Mouse (Mus musculus) C2C12 (cell line): ENCODE data around the gene Gm281. TPM values are rescaled to one million over a fixed set of nuclear protein-coding genes. Genes with fewer than 3 reads are reported as not detected.

ENCODE experiments used
- H3K27me3 ChIP-seq: one replicate; pipeline ENCODE4 v1.6.1; 2011; ENCODE audit not compliant: control insufficient read depth, insufficient read depth, insufficient read length
- H3K36me3 ChIP-seq: one replicate; pipeline ENCODE4 v1.6.1; 2011; ENCODE audit not compliant: control insufficient read depth, insufficient read depth
- H3K4me3 ChIP-seq: one replicate; pipeline ENCODE4 v1.5.1; 2011; ENCODE audit warnings: mild to moderate bottlenecking, control low read depth; ENCODE audit not compliant: poor library complexity, insufficient read depth, severe bottlenecking
- H3K79me2 ChIP-seq: one replicate; pipeline ENCODE4 v1.6.1; 2011; ENCODE audit not compliant: control insufficient read depth, insufficient read depth
- H3K79me3 ChIP-seq: one replicate; pipeline ENCODE4 v1.6.1; 2011; ENCODE audit warnings: low read depth, control low read depth
- H3ac ChIP-seq: one replicate; pipeline ENCODE3; 2011; ENCODE audit warnings: low read depth; ENCODE audit not compliant: control insufficient read depth, insufficient read length
- CEBPB ChIP-seq: IDR thresholded peaks from one replicate; pipeline ENCODE4 v1.6.1; 2011; ENCODE audit warnings: low read depth, mild to moderate bottlenecking, control low read depth, moderate library complexity
- CTCF ChIP-seq: IDR thresholded peaks from one replicate; pipeline ENCODE4 v1.5.1; 2011; ENCODE audit not compliant: control insufficient read depth, insufficient read depth, insufficient read length
- FOSL1 ChIP-seq: IDR thresholded peaks from one replicate; pipeline ENCODE4 v1.8.0; 2011; ENCODE audit warnings: mild to moderate bottlenecking, low read length; ENCODE audit not compliant: poor library complexity, insufficient read depth, severe bottlenecking
- MAX ChIP-seq: IDR thresholded peaks from one replicate; pipeline ENCODE4 v1.6.1; 2011; ENCODE audit warnings: mild to moderate bottlenecking, control low read depth
- MYOD1 ChIP-seq: IDR thresholded peaks from one replicate; pipeline ENCODE4 v1.6.1; 2011; ENCODE audit warnings: low read depth; ENCODE audit not compliant: control insufficient read depth, insufficient read length
- MYOG ChIP-seq: IDR thresholded peaks from one replicate; pipeline ENCODE4 v1.6.1; 2011; ENCODE audit not compliant: control insufficient read depth, insufficient read length; ENCODE audit errors: extremely low read depth
- USF1 ChIP-seq: IDR thresholded peaks from one replicate; pipeline ENCODE4 v1.6.1; 2011; ENCODE audit warnings: low read depth, mild to moderate bottlenecking, control low read depth, moderate library complexity
- microRNA-seq: library from miRNA; unstranded; fragments of <30 nt; microRNA quantifications from one replicate; pipeline ENCODE4, GENCODE M21; 2019; ENCODE audit warnings: borderline microRNAs expressed
- polyA plus RNA-seq: library from polyadenylated mRNA; unstranded; fragments of >200 nt; fragmentation: generic; extraction: Trizol; gene quantifications from one replicate; pipeline ENCODE4 v1.2.1, GENCODE M21; 2012; ENCODE audit warnings: missing spikeins

Gm281 gene
- polyA plus RNA-seq, 1 experiment: not detected

DNA sequence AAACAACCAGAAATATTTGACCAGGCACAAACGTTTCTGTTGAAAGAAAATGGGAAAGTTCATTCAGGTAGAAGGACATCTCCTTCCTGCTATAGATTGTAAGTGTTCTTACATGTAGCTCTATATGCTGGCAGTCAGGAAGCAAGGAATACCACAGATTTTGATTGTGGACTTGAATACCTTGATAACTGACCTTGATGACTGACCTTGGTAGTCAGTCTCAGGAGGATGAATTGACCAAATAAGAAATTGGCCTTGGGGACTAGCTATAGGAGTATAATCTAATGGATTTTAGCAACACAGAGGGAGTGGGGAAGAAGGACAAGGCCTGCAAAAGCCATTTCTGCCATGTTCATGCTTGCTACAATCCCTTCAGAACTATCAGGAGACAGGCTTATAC lies 123.8 kb downstream of the Gm281 start:
- no peak for TF ChIP-seq CEBPB
- TF ChIP-seq MYOG: no peak
- TF ChIP-seq CTCF: no peak
- TF ChIP-seq USF1: no peak
- no peak for TF ChIP-seq MYOD1
- no peak for TF ChIP-seq MAX
- TF ChIP-seq FOSL1: no peak
- H3ac ChIP-seq: no peak overlapping the region
- H3K27me3 ChIP-seq: no peaks in the 10 kb centered on the region
- H3K79me3 ChIP-seq: no peaks in the 10 kb centered on the region
- no peaks in the 10 kb centered on the region for H3K36me3 ChIP-seq
- no peak overlapping the region for H3K4me3 ChIP-seq
- no peaks in the 10 kb centered on the region for H3K79me2 ChIP-seq

DNA sequence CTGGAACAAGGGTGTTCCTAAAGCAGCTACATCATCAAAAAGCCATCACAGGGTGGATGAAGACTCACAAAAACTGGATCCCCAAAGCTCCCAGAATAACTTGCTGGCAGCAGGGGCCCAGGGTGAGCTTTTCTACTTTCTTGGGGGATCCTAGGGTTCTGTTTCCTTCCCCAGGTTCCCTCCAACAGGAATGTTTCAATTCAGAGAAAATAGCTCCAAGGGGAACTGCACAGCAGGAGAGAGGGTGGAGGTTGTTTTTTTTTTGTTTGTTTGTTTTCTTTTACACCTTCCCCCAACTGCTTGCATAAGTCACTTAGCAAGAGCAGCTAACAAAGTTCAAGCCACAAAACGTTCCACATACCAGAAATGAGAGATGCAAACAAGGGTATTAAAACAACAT lies 124.3 kb downstream of the Gm281 start:
- H3K4me3 ChIP-seq: no peak overlapping the region
- no peak for TF ChIP-seq CTCF
- TF ChIP-seq FOSL1: no peak
- TF ChIP-seq MYOD1: no peak
- TF ChIP-seq USF1: no peak
- TF ChIP-seq MYOG: no peak
- TF ChIP-seq MAX: no peak
- no peak for TF ChIP-seq CEBPB

GRCm38 (mm10) chr14:13782970-13783369 lies 131.3 kb downstream of the Gm281 start:
- Histone ChIP-seq H3ac (no peak overlapping the region), H3K79me3 (no peaks in the 10 kb centered on the region), H3K79me2 (no peaks in the 10 kb centered on the region), H3K27me3 (no peaks in the 10 kb centered on the region), H3K4me3 (no peak overlapping the region), H3K36me3 (no peaks in the 10 kb centered on the region)
- TF ChIP-seq CTCF: no peak
- no peak for TF ChIP-seq USF1
- TF ChIP-seq FOSL1: no peak
- no peak for TF ChIP-seq MYOG
- no peak for TF ChIP-seq CEBPB
- no peak for TF ChIP-seq MAX
- no peak for TF ChIP-seq MYOD1

More for the DNA sequence above, 124.3 kb downstream of the Gm281 start:
- Histone ChIP-seq H3K27me3 (no peaks in the 10 kb centered on the region), H3K36me3 (no peaks in the 10 kb centered on the region), H3ac (no peak overlapping the region), H3K79me3 (no peaks in the 10 kb centered on the region), H3K79me2 (no peaks in the 10 kb centered on the region)

- H3K27me3 ChIP-seq: no peaks in the 10 kb centered on the region
- no peaks in the 10 kb centered on the region for H3K79me2 ChIP-seq
- no peak overlapping the region for H3K4me3 ChIP-seq
- no peaks in the 10 kb centered on the region for H3K79me3 ChIP-seq
- no peak overlapping the region for H3ac ChIP-seq
- no peaks in the 10 kb centered on the region for H3K36me3 ChIP-seq
- TF ChIP-seq MAX (no peak), MYOG (no peak), MYOD1 (no peak), CTCF (no peak), FOSL1 (no peak), USF1 (no peak), CEBPB (no peak)
Measured at GRCm38 (mm10) chr14:13778383-13778782, 135.9 kb downstream of the Gm281 start.

DNA sequence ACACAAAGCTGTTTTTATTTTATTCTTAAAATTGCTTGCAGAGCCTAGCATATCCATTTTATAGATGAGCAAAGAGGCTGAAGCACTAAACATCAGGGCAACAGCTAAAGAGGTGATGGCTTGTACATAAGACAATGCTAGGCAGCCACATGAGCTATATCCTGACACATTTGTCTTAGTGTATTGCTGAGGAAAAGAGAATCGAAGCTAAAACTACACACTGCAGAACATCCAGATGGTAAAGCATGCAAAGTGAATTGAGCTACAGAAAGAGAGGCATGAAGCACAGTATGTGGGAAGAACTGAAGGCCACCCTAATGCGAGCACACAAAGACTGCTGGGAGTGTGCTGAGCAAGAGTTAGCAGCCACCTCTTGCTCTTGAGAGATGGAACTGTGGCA lies 143.1 kb downstream of the Gm281 start:
- Histone ChIP-seq H3K79me2 (no peaks in the 10 kb centered on the region), H3K27me3 (no peaks in the 10 kb centered on the region), H3ac (no peak overlapping the region), H3K4me3 (no peak overlapping the region), H3K36me3 (no peaks in the 10 kb centered on the region), H3K79me3 (no peaks in the 10 kb centered on the region)
- no peak for TF ChIP-seq USF1
- no peak for TF ChIP-seq MYOD1
- no peak for TF ChIP-seq MAX
- no peak for TF ChIP-seq MYOG

GRCm38 (mm10) chr14:13770686-13771085 lies 143.6 kb downstream of the Gm281 start:
- TF ChIP-seq MAX (no peak), FOSL1 (no peak), USF1 (no peak), CTCF (no peak), CEBPB (no peak), MYOD1 (no peak), MYOG (no peak)
- Histone ChIP-seq H3K27me3 (no peaks in the 10 kb centered on the region), H3K79me2 (no peaks in the 10 kb centered on the region), H3K4me3 (no peak overlapping the region), H3K79me3 (no peaks in the 10 kb centered on the region), H3ac (no peak overlapping the region), H3K36me3 (no peaks in the 10 kb centered on the region)

Small RNAs within 50 kb of the gene (microRNA-seq; reads per million reads assigned to microRNA genes)
- gene Gm27506: not detected

Other genes starting within 250 kb of the Gm281 start
- gene Sntn, start 243.6 kb downstream of the Gm281 start, polyA plus RNA-seq: not detected
- gene Atxn7, start 47.0 kb upstream of the Gm281 start, polyA plus RNA-seq: 1.9 TPM
- gene Thoc7, start 47.4 kb upstream of the Gm281 start, polyA plus RNA-seq: 63.8 TPM
- gene Psmd6, start 206.5 kb upstream of the Gm281 start, polyA plus RNA-seq: 105 TPM